Mouse (Mus musculus) CD4-positive, CD25-positive, alpha-beta regulatory T cell, adult 4 months (primary cell): ENCODE results near the gene Rph3al. TPM values are rescaled to one million over a fixed set of nuclear protein-coding genes. Genes with fewer than 3 reads are reported as not detected.

Experiments used
- ATAC-seq: one replicate; pipeline ENCODE4 v1.8.0; 2017
- polyA plus RNA-seq, 2 experiments: library from polyadenylated mRNA; unstranded; fragments of 100-300 nt; shearing (Covaris generic); gene quantifications; one replicate each; pipeline ENCODE4 v1.2.1; 2017

Gene Rph3al
- polyA plus RNA-seq, 2 experiments from 2014 or later: 6.3 to 7.9 TPM

GRCm38 (mm10) chr11:75858975-75859374 is 79.3 kb downstream of the Rph3al start:
- ATAC-seq: no peak

DNA sequence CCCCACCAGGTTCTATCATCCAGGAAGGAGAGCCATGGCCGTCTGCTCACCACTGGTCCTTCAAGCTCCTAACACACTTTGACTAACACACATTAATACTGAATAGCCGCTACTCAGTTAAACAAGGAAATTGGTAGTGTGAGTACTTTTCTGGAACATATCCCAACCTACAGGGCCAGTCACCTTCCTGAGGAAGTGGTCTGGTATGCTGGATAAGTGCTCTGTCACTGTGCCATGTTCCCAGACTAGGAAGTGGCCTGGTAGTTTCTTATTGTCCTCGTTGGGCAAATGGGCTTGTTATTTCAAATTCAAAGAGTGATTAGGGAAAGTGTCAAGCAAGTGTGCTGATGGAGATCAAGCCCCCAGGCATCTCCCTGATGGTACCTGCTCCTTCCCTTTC is 80.4 kb downstream of the Rph3al start:
- no peak for ATAC-seq

DNA sequence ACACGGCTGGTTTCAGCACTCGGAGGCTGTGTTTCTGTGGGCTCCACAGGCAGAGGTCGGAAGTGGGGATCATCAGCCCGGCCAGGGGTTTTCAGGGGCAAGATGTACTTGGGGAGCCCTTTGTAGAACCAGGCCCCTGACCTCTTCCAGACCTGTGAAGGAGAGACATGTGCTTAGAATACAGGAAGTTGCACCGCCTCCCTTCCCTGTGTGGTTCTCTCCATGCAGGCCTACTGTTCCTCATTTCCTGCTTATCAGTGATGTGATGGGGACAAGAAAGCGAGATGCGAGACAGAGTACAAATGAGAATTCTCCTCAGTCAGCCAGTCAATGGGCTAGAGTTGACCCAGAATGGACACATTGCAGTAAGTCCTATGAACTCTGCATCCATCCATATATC is 83.9 kb downstream of the Rph3al start:
- no peak for ATAC-seq

DNA sequence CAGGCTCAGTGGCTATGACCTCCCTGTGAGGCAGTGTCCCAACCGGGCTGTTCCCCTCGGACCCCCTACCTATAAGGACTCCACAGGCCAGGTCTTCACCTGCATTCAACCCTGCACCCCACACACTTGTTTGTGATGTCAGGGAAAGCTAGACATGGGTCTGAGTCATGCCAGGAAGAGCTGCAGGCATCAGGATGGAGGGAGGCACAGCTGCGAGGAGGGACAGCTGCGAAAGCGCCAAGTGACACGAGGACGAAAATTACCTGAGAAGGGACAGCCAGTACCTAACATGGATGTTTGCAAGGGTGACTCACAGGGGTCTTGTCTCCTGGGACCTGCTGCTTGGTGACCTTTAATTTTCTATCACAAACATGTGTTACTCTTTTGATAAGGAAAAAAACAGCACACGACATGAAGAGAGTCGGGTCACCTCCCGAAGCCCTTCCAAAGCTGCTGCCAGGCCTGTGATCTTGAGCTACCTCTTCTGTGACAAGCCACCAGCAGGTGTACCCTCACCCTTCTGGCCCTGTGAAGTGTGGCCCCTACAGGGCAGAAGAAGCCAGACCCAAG is 85.1 kb downstream of the Rph3al start:
- ATAC-seq: no peak

DNA sequence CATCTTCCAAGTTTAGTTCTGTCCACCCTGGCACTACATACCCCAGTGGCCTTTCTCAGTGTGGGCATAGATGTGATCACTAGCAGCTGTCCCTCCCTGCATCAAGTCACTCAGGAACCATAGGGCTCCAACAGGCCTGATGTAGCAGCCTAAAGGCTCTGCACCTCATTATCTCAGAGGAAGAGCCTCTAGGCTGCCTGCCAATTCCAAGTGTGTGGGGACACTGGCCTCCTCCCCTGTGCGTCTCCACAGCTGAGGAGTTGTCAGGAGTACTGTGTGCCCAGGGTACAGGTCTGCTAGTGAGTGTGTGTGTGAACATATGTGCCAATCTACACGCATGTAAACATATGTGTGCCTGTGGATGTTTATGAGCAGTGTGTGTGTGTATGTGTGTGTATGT is 85.7 kb downstream of the Rph3al start:
- no peak for ATAC-seq

- peak; percentile 37 for ATAC-seq
These were observed 88.7 kb downstream of the Rph3al start for GRCm38 (mm10) chr11:75849552-75849951.

DNA sequence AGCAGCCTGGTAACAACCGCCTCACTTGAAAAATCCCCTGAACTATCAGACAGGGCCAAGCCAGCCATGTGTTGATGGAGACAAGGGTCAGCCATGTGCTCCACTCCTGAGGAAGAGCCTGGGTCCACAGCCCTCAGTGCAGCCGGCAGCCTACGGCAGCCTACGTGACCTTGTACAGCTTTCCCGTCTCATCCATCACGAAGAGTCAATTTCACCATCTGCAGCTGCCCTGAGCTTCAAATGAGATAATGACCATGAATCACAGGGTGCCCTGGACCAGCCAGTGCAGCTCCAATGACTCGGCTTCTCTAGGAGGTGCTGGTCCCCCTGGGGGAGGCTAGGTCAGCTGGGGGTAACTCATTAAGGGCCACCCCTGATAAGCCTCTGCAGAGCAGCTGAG is 91.6 kb downstream of the Rph3al start:
- no peak for ATAC-seq

GRCm38 (mm10) chr11:75845675-75846074 is 92.6 kb downstream of the Rph3al start:
- no peak for ATAC-seq

DNA sequence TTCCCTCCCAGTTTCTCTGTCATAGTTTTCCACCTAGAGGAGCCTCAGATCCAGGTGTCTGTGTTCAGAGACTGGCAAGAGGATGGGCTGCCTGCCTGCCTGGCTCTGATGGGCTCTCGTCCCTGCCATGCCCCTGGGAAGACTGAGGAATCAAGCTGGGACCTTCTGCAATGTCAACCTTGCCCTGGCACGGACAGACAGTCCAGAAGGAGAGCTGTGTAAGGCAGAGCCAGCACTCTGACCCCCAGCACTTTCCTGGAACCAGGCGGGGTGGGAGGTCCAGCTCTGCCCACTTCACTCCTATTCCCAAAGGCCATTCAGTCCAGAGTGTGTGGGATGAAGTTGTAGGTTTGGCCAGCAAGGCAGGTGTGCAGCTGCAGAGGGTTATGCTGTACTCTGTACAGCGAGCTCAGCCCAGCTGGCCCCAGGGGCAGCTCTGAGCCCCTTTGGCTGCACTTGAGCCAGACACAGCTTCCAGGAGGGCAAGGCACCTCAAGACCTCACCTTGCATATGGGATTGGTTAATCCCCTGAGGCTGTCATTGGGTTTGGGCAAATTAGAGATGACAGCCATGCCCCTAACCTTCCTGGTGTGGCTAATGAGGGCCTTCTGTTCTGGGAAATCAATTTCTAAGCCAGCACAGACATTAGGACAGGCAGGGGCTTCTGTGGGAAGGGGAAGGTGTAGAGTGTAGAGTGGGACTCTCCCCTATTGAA is 95.2 kb downstream of the Rph3al start:
- ATAC-seq: no peak

DNA sequence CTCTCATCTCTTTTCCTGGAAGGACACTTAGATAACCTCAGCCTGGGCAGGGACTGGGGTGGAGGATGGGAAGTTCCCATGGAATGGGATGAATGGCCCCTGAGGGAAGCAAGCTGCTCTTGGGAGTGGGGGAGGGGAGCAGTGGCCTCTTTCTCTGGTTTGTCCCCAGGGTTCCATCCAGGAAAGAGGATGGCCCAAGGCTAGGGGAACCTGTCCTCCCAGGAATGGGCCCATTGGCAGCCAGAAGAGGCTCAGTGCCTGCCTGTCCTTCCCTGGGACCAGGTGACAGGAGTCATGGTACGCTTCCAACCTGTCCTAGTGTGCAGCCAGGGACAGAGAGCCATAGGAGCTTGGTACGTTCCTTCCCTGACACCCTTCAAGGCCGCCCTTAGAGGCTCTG is 96.7 kb downstream of the Rph3al start:
- no peak for ATAC-seq

DNA sequence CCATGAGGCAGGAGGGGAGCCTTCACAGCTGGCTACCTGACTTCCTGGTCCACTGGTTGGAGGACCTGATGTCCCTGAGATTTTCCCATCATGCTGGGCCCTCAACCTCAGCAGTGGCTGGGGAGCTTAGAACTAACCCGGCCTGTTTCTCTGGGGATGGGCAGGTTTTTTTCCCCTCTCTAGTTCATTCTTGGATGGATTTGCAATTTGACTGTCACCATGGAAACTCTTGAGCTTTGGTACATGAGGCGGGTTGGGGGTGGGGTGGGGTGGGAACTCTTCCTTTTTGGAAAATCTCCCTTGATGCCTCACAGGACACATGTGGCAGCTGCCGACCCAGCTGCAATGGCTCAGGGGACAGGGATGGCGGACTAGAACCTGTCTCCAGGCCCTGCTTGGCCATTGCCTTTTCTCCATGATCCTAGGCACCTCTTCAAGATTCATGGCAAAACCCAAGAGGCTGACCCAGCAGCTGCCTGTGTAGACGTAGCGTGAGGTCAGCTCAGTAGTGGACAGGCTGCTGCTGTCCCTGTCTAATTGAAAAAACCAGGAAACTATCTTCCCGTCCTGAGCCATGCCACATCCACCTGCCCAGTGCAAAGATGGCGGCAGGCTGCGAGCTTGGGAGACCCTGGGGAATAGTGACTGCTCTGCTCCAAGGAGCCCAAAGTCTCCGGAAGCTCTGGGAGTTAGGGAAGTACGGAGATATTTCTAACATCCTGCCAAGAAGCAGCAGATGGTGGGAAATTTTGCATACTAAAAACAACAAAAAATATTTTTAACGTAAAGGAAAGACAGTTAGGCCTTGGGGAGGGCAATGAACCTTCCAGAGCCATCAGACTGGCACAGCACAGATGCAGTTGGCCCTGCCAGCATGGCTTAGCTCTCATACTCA is 98.4 kb downstream of the Rph3al start:
- ATAC-seq: no peak

DNA sequence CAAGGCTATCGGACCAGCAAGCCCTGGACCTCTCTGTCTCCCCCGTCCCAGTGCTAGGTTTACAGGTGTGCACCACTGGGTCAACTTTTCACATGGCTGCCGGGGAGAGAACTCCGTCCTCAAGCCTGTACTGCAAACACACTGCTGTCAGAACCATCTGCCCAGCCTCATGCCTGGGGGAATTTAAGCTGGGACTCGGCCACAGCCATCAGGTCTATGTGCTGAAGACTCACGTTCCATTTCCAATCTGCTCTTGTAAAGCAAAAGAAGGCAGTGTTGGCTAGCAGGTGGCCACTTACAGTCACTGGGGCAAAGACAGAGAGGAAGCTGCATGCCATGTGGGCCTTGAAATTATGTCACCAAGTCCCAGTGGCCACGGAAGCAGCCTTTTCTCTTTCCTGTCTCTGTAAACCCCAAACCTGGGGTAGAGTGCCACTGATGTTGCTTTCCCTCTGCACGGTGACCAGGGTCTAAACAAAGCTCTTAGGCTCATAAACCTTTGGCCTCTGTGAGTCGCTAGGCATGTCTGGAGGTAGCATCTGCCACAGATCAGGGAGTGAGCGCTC is 99.3 kb downstream of the Rph3al start:
- no peak for ATAC-seq

DNA sequence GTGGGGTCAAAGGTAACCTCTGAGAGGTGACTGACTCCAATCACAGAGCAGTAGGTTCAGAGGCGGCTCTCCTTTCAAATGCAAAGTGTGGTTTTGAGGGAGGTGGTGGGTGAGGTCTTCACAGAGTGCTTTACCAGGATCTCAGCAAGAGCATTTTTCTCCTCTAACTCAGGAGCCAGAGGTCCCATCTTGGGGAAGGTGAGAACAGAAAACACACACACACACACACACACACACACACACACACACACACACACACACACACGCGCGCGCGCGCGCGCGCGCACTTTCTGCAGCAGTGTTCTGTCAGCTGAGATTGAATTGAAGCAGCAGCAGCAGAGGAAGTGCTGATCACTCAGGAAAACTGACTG is 102.0 kb downstream of the Rph3al start:
- ATAC-seq: no peak

GRCm38 (mm10) chr11:75835587-75836239 is 102.5 kb downstream of the Rph3al start:
- ATAC-seq: peak; percentile 94

- no peak for ATAC-seq
These were observed 105.1 kb downstream of the Rph3al start for GRCm38 (mm10) chr11:75833081-75833480.

GRCm38 (mm10) chr11:75830386-75830785 is 107.8 kb downstream of the Rph3al start:
- ATAC-seq: no peak

GRCm38 (mm10) chr11:75827414-75827813 is 110.8 kb downstream of the Rph3al start:
- no peak for ATAC-seq

GRCm38 (mm10) chr11:75823506-75823905 is 114.7 kb downstream of the Rph3al start:
- no peak for ATAC-seq

- no peak for ATAC-seq
These were observed 125.1 kb downstream of the Rph3al start for GRCm38 (mm10) chr11:75813085-75813484.

DNA sequence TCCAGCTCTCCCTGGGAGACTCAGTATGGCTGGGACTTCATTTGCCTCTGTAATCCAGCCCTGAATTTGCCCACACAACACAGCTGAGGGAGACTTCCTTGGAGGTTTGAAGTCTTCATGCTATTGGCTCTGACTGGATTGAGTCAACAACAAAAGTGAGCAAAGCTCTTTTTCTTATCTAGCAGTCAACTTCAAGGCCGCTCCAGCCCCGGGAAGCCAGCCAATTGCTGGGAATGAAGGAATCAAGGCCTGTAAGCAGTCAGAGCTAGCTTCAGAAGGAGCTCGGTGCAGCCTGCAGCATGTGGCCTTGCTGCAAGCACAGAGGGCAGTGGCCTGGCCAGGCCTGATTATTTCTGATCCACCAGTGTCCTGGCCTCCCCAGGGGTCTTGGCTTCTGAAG is 126.3 kb downstream of the Rph3al start:
- ATAC-seq: no peak

DNA sequence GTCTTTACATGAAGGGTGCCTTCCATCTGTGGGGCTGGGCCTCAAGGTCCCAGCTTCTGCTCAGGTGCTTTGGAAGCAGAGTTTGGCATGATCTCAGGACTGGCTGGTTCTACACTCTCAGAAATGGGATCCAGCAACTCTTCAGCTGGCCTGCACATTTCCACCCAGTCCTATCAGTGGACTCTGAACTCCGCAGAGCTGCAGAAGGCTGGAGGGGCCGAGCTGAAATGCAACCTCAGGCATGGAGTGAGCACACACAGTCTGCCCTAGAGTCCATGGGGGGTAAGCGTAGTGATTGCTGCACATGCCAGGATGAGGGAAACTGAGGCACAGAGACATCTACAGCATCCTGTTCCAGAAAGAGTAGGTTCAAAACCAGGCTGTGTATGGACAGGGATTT is 127.7 kb downstream of the Rph3al start:
- ATAC-seq: no peak

DNA sequence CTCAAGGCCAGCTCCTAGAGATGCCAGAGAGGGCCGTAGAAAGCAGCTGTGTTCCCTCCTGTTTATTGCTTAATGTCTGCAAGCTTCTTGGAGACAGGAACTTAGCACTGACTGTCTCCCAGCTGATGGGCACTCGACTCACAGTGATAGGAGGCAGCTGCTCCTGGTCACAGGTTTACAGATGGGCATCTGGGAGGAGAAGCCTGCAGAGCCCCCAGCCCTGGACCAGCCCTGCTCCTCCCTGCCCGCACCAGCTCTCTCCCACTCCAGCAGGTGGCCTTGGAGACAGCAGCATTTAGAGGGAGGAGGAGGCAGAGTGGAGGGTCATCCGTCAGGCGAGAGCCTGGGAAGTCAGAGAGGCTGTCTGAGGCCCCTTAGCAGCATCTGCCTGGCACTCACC is 130.7 kb downstream of the Rph3al start:
- no peak for ATAC-seq
